Mouse (Mus musculus) MEL (cell line): ENCODE results near the gene Mlycd. TPM values are rescaled to one million over a fixed set of nuclear protein-coding genes. Genes with fewer than 3 reads are reported as not detected.

Experiments used
- DNase-seq: peaks from one replicate; pipeline ENCODE4 v3.0.0; 2011; ENCODE audit warnings: low read depth, low spot score
- H3K27ac ChIP-seq: 2 replicates; pipeline ENCODE4 v1.5.1; 2012; ENCODE audit warnings: low read depth, mild to moderate bottlenecking, control low read depth, low read length, moderate library complexity; ENCODE audit not compliant: control insufficient read depth
- H3K27me3 ChIP-seq, 2 experiments: fragments of 150-350 bp in 1 of 2; sonication (generic) in 1 of 2; 2 replicates each; pipeline ENCODE4 v1.6.1; 2012; ENCODE audit warnings: low read length in 2 of 2, mild to moderate bottlenecking in 2 of 2, improper control_type of control experiment in 1 of 2, moderate library complexity in 1 of 2; ENCODE audit not compliant: insufficient read depth in 2 of 2, control insufficient read depth in 1 of 2
- H3K36me3 ChIP-seq, 2 experiments: 2 replicates each; pipeline ENCODE4 v1.6.1; 2012 to 2014; ENCODE audit warnings: low read length in 2 of 2, improper control_type of control experiment in 1 of 2, inconsistent platforms in 1 of 2, mild to moderate bottlenecking in 1 of 2; ENCODE audit not compliant: insufficient read depth in 2 of 2, control insufficient read depth in 1 of 2
- H3K4me1 ChIP-seq, 2 experiments: fragments of 150-350 bp in 1 of 2; sonication (generic) in 1 of 2; 2 replicates each; pipeline ENCODE4 v1.6.1; 2012; ENCODE audit warnings: low read length in 2 of 2, improper control_type of control experiment in 1 of 2, mild to moderate bottlenecking in 1 of 2; ENCODE audit not compliant: insufficient read depth in 2 of 2, control insufficient read depth in 1 of 2
- H3K4me3 ChIP-seq, 2 experiments: fragments of 150-350 bp in 1 of 2; sonication (generic) in 1 of 2; 2 replicates each; pipeline ENCODE4 v1.5.1; 2012; ENCODE audit warnings: low read depth in 2 of 2, low read length in 2 of 2, mild to moderate bottlenecking in 2 of 2, moderate library complexity in 2 of 2, control low read depth in 1 of 2, improper control_type of control experiment in 1 of 2; ENCODE audit not compliant: control insufficient read depth in 1 of 2, insufficient read depth in 1 of 2
- H3K79me2 ChIP-seq: 2 replicates; pipeline ENCODE4 v1.6.1; 2012; ENCODE audit warnings: mild to moderate bottlenecking, low read length, moderate library complexity; ENCODE audit not compliant: control insufficient read depth, poor library complexity, insufficient read depth
- H3K9ac ChIP-seq: 2 replicates; pipeline ENCODE4 v1.6.1; 2012; ENCODE audit warnings: low read depth, mild to moderate bottlenecking, control low read depth, low read length, moderate library complexity; ENCODE audit not compliant: control insufficient read depth, poor library complexity, severe bottlenecking
- H3K9me3 ChIP-seq: fragments of 150-350 bp; sonication (generic); replicated peaks from 2 replicates; pipeline ENCODE4 v1.6.1; 2012; ENCODE audit warnings: mild to moderate bottlenecking, low read length, improper control_type of control experiment, moderate library complexity; ENCODE audit not compliant: insufficient read depth
- CHD2 ChIP-seq: IDR thresholded peaks from 2 replicates; pipeline ENCODE4 v1.6.1; 2011; ENCODE audit warnings: low read length, improper control_type of control experiment
- E2F4 ChIP-seq: IDR thresholded peaks from 2 replicates; pipeline ENCODE4 v1.6.1; 2011; ENCODE audit warnings: low read depth, low read length, improper control_type of control experiment, borderline replicate concordance
- ELF1 ChIP-seq: IDR thresholded peaks from 2 replicates; pipeline ENCODE4 v1.6.1; 2014; ENCODE audit warnings: low read depth, mild to moderate bottlenecking, inconsistent platforms, low read length, improper control_type of control experiment, moderate library complexity
- EP300 ChIP-seq, 2 experiments: IDR thresholded peaks; 2 replicates each; pipeline ENCODE4 v1.6.1; 2011; ENCODE audit warnings: improper control_type of control experiment in 2 of 2, low read length in 2 of 2, low read depth in 1 of 2, mild to moderate bottlenecking in 1 of 2
- GATA1 ChIP-seq: IDR thresholded peaks from 2 replicates; pipeline ENCODE4 v1.6.1; 2011; ENCODE audit warnings: low read depth, low read length, improper control_type of control experiment
- JUND ChIP-seq: IDR thresholded peaks from 2 replicates; pipeline ENCODE4 v1.6.1; 2011; ENCODE audit warnings: low read depth, mild to moderate bottlenecking, improper control_type of control experiment, low read length
- KAT2A ChIP-seq: conservative IDR thresholded peaks from 2 replicates; pipeline ENCODE4 v1.6.1; 2012; ENCODE audit warnings: low read depth, low read length, improper control_type of control experiment, inconsistent platforms
- MAFK ChIP-seq: IDR thresholded peaks from 2 replicates; pipeline ENCODE4 v1.6.1; 2011; ENCODE audit warnings: low read depth, mild to moderate bottlenecking, low read length, improper control_type of control experiment, borderline replicate concordance
- MAZ ChIP-seq: IDR thresholded peaks from 2 replicates; pipeline ENCODE4 v1.6.1; 2012; ENCODE audit warnings: low read depth, mild to moderate bottlenecking, inconsistent platforms, low read length, improper control_type of control experiment
- MEF2A ChIP-seq: IDR thresholded peaks from 2 replicates; pipeline ENCODE4 v1.6.1; 2014; ENCODE audit warnings: low read depth, mild to moderate bottlenecking, inconsistent platforms, low read length, improper control_type of control experiment; ENCODE audit not compliant: poor library complexity, insufficient replicate concordance, severe bottlenecking; ENCODE audit errors: extremely low read depth
- MXI1 ChIP-seq: IDR thresholded peaks from 2 replicates; pipeline ENCODE4 v1.6.1; 2011; ENCODE audit warnings: mild to moderate bottlenecking, low read depth, low read length, improper control_type of control experiment
- MYB ChIP-seq: IDR thresholded peaks from 2 replicates; pipeline ENCODE4 v1.6.1; 2011; ENCODE audit warnings: mild to moderate bottlenecking, low read depth, low read length, improper control_type of control experiment
- NRF1 ChIP-seq: IDR thresholded peaks from 2 replicates; pipeline ENCODE4 v1.6.1; 2014; ENCODE audit warnings: low read depth, mild to moderate bottlenecking, inconsistent platforms, low read length, improper control_type of control experiment, moderate library complexity; ENCODE audit not compliant: poor library complexity, insufficient read depth, severe bottlenecking
- POLR2AphosphoS2 ChIP-seq: IDR thresholded peaks from 2 replicates; pipeline ENCODE4 v1.6.1; 2011; ENCODE audit warnings: low read length, improper control_type of control experiment
- SIN3A ChIP-seq: IDR thresholded peaks from 2 replicates; pipeline ENCODE4 v1.6.1; 2012; ENCODE audit warnings: low read length, improper control_type of control experiment, inconsistent platforms
- TBP ChIP-seq: IDR thresholded peaks from 2 replicates; pipeline ENCODE4 v1.8.0; 2011; ENCODE audit warnings: low read depth, low read length, improper control_type of control experiment
- TCF12 ChIP-seq: IDR thresholded peaks from 2 replicates; pipeline ENCODE4 v1.6.1; 2014; ENCODE audit warnings: low read depth, mild to moderate bottlenecking, inconsistent platforms, low read length, improper control_type of control experiment, moderate library complexity
- UBTF ChIP-seq: IDR thresholded peaks from 2 replicates; pipeline ENCODE4 v1.6.1; 2012; ENCODE audit warnings: low read depth, mild to moderate bottlenecking, inconsistent platforms, low read length, improper control_type of control experiment, moderate library complexity, borderline replicate concordance; ENCODE audit not compliant: insufficient read depth
- USF1 ChIP-seq: IDR thresholded peaks from 2 replicates; pipeline ENCODE4 v1.6.1; 2014; ENCODE audit warnings: low read depth, mild to moderate bottlenecking, inconsistent platforms, low read length, improper control_type of control experiment, moderate library complexity
- USF2 ChIP-seq, 2 experiments: IDR thresholded peaks; 2 replicates each; pipeline ENCODE4 v1.6.1; 2011 to 2012; ENCODE audit warnings: improper control_type of control experiment in 2 of 2, low read length in 2 of 2, borderline replicate concordance in 1 of 2, inconsistent platforms in 1 of 2, low read depth in 1 of 2, mild to moderate bottlenecking in 1 of 2; ENCODE audit not compliant: insufficient read depth in 1 of 2
- polyA plus RNA-seq, 2 experiments: library from polyadenylated mRNA; stranded (reverse) in 1 of 2; unstranded in 1 of 2; fragments of >175 nt in 1 of 2; fragments of >200 nt in 1 of 2; gene quantifications; 2 replicates each; pipeline versions ENCODE4 v1.2.1 to v1.2.4; 2012; ENCODE audit warnings: low replicate concordance in 2 of 2, low read depth in 1 of 2; ENCODE audit not compliant: insufficient read length in 2 of 2, insufficient read depth in 1 of 2, missing spikeins in 1 of 2
- total RNA-seq: library from RNA; depleted of rRNA; stranded (reverse); fragments of 300-350 nt; gene quantifications from 2 replicates; pipeline ENCODE4 v1.2.3, GENCODE M21; 2012

Mlycd gene
- total and polyA plus RNA-seq, 3 experiments = 7.2 to 13.2 TPM; not detected in 1

DNA sequence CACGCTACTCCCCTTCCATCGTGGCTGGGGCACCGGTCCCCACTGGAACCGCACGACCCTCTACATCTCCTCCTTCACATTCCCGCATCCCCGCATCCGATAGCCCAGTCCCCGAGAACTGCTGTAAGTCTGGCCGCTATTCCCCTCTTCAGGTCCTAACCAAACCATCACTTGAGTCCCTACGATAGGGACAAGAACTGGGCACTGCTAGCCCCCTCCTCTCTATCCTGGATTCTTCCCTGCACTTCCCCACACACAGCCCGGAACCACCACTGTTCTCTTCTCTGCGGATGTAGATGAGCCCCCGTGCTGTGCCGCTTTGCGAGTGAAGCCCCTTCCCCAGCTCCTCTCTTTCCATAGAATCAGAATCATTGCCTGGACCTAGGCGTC lies 53.1 kb downstream of the Mlycd start:
- Histone ChIP-seq H3K27me3 (no peaks in the 10 kb centered on the region), H3K9ac (no peak overlapping the region), H3K4me3 (no peak overlapping the region), H3K9me3 (no peaks in the 10 kb centered on the region), H3K36me3 (no peaks in the 10 kb centered on the region), H3K79me2 (no peaks in the 10 kb centered on the region), H3K4me1 (no peaks in the 10 kb centered on the region), H3K27ac (no peak overlapping the region)
- TF ChIP-seq CHD2 = no peak
- no peak for TF ChIP-seq UBTF
- TF ChIP-seq MYB = no peak
- TF ChIP-seq MAFK = no peak
- no peak for TF ChIP-seq ELF1
- TF ChIP-seq USF2 (IDR thresholded peaks at IDR 0.05; ENCODE audit: borderline replicate concordance in 1 of 2, insufficient read depth in 1 of 2, low read depth in 1 of 2, low read length in 2 of 2) = no peak
- TF ChIP-seq NRF1 = no peak
- no peak for TF ChIP-seq E2F4
- no peak for TF ChIP-seq POLR2AphosphoS2
- no peak for TF ChIP-seq USF1
- TF ChIP-seq MEF2A = no peak
- TF ChIP-seq MXI1 = no peak
- no peak for TF ChIP-seq MAZ
- TF ChIP-seq KAT2A = no peak
- TF ChIP-seq TCF12 = no peak
- TF ChIP-seq SIN3A = no peak
- TF ChIP-seq JUND = no peak
- TF ChIP-seq EP300 (IDR thresholded peaks at IDR 0.05; ENCODE audit: low read depth in 1 of 2, low read length in 2 of 2) = no peak
- TF ChIP-seq GATA1 = no peak
- no peak for DNase-seq

- DNase-seq = no peak
- no peak for TF ChIP-seq TBP
- Histone ChIP-seq H3K27ac (no peak overlapping the region), H3K36me3 (no peaks in the 10 kb centered on the region), H3K4me3 (no peak overlapping the region), H3K27me3 (peaks cover 0 to 4% of the 10 kb centered on the region in 2 experiments; a peak in 1 of 4 replicates), H3K9ac (no peak overlapping the region), H3K79me2 (no peaks in the 10 kb centered on the region), H3K9me3 (no peaks in the 10 kb centered on the region), H3K4me1 (no peaks in the 10 kb centered on the region)
These were observed 54.9 kb downstream of the Mlycd start for GRCm38 (mm10) chr8:119449627-119450026.
